Mouse (Mus musculus): Measurements from ENCODE around the gene Cd63. TPM values are rescaled to one million over a fixed set of nuclear protein-coding genes. Genes with fewer than 3 reads are reported as not detected.
A peak's percentile ranks its signal among the peaks of the same experiment; 100 is the strongest.

Cd63 gene
- total RNA-seq, 4 experiments from 2014 or later, result 136 to 170 (median 151) TPM

DNA sequence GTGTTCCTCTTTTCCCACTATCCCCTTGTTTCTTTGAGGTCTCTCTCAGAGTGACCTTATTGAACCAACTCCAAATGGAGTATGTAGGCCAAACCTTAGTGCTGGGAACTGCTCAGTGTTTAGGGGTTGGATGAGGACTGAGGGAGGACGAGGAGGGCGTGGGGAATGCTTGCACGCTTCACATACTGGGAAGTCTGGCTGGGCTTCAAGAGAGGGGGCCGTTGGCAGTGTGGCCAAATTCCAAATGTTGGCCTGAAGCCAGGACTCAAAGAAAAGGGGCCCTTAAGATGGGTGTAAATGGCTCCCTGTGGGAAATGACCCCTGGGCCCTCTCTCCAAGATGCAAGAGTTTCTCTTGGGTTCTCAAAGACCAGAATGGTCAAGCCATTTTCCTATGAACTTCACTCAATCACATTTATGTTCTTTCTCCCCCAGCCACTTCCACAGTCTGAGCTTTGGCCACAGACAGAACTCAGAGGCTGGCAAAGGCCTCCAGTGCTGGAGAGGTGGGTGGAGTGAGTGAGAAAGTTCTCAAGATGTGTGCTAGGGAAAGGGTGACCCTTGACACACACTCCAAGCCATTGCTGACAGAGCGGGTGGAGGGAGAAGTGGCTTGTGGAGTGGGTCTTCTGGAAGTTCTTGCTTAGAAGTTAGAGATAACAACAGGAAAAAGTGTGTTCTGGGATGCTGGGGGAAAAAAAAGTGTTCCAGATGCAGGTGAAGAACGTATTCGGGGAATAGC, 29.0 kb downstream of the Cd63 start:
- no peak for DNase-seq (ENCODE audit: low spot score in 2 of 2)

DNA sequence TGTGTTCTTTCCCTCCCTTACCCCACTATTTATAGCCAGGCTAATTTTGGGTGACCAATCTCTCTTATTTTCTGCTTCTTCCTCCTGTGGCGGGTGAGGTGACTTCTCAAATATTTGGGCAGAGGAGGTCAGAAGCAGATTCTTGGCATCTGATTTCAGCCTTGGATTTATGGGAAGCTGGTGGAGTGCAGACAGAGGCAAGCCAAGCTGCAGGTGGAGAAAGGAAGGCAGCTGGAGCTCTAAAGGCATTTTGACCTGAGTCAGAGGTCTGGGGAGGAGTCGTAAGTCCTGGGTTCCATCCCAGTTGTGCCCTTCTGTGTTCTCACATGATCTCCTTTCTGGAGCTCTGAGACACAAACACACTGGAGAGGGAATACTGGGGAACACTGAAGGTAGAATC, 30.7 kb downstream of the Cd63 start:
- peak in 1 of 2 experiments; percentile 66 for DNase-seq (ENCODE audit: low spot score in 2 of 2)

DNA sequence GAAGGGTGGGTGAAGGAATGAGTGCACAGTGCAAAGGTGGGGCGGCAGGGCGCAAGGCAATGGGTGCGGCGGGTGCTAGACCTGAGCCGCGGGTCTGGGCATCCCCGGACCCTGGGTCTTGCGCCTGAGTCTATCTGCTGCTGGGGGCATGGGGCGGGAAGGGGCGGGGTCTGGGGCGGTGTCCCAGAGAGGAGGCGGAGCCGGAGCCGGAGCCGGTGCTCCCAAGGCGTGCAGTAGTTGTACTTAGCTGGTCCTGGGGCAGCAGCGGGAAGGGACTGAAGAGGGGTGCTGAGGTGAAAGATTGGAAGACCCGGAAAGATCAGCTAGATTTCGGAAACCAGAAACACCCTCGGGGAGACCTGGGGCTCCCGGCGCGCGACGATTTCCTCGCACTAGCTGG, 32.8 kb downstream of the Cd63 start, which contains the start of gene Itga7:
Gene Itga7, plus strand, starts transcription at position 245 of the 400 bp plus-strand sequence.
- DNase-seq (ENCODE audit: low spot score in 2 of 2), result no peak

DNA sequence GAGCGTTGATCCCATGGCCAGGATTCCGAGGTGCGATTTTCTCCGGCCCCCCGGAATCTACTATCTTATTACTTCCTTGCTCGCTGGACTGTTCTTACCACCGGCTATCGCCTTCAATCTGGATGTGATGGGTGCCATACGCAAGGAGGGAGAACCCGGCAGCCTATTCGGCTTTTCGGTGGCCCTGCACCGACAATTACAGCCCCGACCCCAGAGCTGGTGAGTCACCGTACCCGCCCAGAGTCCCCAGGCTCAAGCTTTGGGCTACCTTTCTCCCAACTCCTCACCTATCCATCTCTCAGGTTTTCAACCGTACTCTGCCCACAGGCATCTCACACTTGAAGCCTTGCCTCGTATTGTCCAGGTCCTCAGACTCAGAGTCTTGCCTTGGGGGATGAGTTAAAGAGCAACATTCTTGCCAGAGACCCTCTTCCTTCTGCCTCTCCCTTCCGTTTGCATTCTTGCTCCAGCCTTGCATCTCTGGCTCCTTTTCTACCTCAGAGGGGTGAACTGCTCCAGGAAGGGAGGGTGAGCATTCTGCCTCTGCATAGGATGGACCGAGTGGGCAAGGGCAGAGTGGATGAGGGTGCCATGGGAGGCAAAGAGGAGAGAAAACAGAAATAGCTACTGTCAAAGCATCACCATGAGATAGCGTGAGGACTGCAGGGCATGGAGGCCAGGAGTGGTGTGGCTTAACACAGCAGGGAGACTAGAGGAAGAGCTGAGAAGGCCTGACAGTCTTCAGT, 33.4 kb downstream of the Cd63 start:
- no peak for DNase-seq (ENCODE audit: low spot score in 2 of 2)

DNA sequence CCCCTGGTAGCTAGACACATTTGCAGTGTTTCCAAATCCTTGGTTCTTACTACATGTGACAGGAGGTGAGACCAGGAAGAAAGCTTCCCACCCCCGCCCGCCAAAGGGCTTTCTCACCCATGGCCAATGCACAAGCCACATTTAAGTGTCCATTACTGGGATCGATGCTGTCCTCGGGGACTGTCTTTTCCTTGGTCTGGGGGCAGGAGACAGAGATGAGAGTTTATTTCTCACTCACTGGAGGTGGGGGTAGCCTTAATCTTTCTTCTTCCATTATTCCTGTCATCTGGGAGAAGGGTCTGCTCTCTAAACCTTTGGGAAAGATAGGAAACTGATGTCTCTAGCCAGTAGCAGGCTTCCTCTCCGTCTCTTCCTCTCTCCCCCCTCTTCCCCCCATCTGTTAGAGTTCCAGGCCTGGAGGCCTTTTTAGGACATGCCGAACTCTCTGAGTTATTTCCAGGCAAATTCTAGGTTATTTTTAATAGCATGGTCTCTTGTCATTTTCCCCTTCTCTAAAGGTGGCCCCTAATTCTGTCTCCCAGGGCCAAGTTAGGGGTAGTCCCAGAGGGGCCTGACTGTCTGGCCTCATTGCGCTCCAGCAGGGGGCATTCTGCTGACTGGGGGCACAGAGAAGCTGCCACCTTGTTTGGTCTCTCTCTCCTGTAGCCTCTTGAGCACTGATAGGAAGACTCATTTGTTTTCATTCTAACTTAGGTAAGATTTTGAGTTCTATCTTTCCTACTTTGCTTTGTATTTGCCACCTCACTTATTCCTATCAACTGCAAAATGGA, 34.4 kb downstream of the Cd63 start:
- DNase-seq (ENCODE audit: low spot score in 2 of 2), result no peak

DNA sequence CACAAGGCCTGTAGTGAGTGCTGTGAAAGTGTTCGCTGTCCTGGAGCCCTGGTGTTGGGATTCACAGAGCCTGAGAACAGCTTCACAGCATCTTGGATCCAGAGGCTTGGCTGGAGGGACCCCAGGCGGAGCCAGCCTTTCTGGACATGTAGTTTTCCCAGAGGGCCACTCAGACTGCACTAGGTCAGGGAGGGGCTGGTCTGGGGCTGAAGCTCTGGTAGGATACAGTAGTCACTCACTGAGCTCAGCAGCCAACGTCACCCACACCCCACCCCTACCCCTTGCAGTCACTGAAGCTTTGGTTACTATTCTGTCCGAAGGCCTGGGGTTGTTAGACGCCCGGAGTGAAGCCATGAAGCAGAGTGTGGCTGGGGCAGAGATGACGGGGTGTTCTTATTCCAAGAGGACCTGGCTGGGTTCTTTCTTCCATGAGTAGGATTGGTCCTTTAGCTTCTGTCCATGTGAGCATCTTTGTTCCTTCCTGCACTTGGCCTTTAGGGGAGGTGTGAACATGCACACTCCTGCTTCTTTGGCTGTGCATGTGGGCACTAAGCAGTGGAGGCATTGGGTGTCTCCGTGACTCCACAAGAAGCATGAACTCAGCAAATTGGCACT, 35.1 kb downstream of the Cd63 start:
- DNase-seq (ENCODE audit: low spot score in 2 of 2), result peak in 1 of 2 experiments; percentile 55

DNA sequence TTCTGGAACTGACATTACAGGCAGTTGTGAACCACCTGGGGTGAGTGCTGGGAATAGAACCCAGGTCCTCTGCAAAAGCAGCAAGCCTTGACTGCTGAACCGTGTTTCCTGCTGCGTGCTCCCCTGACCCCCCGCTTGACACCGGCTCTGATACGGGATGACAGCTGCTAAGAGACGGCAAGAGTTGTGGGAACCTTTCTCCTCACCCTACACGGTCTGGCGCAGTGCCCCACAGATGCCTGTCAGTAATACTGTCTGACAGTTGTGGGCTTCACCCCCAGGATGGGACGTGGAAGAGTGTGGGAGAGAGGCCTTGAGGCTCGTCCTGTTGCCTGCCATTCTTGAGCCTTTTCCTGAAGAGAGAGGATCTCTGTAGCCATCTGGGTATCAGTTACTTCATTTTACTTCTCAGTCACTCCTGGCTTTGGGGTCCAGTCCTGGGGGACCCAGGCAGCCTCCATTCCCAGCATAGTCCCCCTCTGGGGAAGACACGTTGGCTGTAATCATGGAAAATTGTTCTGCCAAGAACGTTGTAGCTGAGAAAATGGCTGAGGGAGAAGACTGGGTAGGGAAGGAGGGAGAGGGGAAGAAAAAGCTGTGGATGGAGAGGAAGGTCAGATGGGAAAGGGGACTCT, 37.1 kb downstream of the Cd63 start:
- DNase-seq (ENCODE audit: low spot score in 2 of 2), result peak in 1 of 2 experiments; percentile 66

DNA sequence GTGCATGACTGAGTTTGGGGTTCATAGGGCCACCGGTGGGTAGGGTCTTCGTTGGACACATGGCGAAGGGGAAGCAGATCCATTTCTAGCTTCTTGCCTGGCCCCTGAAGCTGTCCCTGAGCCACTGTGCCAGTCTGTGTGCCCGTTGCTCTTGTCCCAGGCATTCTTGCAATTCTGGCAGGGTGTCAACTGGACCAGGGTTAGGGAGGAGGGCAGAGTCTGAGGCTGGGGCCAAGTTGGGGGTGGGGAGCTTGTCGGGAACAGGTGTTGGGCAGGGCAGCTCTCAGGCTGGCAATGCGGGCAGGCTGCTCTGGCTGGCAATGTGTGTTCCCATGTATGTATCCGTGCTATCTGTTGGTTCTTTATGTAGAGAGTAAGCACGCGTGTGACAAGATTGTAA, 37.7 kb downstream of the Cd63 start:
- peak; percentile 90 to 92 for DNase-seq (ENCODE audit: low spot score in 2 of 2)

DNA sequence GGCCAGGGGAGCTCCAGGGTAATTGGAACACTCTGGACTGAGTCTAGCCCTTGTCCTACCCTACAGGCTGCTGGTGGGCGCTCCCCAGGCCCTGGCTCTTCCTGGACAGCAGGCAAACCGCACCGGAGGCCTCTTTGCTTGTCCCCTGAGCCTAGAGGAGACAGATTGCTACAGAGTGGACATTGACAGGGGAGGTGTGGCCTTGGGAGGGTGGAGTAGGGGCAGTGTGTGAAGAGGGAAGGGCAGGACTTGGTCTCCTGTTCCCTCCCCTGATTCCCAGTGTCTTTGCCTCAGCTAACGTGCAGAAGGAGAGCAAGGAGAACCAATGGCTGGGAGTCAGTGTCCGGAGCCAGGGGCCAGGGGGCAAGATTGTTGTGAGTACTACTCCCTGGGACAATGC, 38.2 kb downstream of the Cd63 start:
- no peak for DNase-seq (ENCODE audit: low spot score in 2 of 2)

DNA sequence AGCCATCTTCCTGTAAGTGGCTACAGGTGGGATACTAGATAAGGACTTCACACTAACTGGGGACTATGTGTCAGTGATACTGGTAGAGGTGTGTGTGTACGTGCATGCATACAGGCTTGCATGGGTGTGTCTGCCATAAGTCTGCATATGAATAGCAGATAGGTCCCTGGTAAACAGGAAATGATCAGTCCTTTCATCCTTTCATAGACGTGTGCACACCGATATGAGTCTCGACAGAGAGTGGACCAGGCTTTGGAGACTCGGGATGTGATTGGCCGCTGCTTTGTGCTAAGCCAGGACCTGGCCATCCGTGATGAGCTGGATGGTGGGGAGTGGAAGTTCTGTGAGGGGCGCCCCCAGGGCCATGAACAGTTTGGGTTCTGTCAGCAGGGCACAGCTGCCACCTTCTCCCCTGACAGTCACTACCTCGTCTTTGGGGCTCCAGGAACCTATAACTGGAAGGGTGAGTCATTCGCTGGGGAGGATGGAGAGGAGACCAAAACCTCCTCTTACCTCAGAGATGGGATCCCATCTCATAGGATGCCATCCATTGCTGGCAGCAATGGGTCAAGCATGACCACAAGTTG, 39.8 kb downstream of the Cd63 start:
- DNase-seq (ENCODE audit: low spot score in 2 of 2), result no peak

DNA sequence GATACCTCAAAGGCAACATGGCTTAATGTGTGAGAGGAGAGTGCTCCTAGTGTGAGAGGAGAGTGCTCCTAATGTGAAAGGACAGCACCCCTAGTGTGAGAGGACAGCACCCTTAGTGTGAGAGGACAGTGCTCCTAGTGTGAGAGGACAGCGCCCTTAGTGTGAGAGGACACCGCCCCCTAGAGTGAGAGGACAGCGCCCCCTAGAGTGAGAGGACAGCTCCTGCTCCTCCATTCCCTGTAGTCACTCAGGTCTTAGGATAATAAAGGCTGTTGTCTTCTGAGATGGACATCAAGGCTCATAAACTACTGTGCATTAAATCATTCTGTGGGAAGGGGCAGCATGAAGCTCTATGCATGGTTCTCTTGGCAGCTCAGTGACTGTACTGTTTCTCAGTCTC, 44.9 kb downstream of the Cd63 start:
- peak in 1 of 2 experiments; percentile 50 for DNase-seq (ENCODE audit: low spot score in 2 of 2)

DNA sequence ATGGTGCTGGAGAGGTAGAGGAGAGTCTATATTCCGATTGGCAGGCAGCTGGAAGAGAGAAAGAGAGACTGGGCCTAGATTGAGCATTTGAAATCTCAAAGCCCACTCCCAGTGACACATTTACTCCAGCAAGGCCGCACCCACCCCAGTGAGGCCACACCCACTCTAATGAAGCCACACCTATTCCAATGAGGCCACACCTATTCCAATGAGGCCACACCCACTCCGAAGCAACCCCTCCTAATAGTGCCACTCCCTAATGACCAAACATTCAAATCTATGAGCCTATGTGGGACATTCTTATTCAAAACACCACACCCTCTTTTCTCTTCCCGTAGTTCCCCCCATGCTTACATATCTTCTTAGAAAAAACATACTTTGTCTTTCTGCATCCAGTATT, 46.7 kb downstream of the Cd63 start:
- no peak for DNase-seq (ENCODE audit: low spot score in 2 of 2)

DNA sequence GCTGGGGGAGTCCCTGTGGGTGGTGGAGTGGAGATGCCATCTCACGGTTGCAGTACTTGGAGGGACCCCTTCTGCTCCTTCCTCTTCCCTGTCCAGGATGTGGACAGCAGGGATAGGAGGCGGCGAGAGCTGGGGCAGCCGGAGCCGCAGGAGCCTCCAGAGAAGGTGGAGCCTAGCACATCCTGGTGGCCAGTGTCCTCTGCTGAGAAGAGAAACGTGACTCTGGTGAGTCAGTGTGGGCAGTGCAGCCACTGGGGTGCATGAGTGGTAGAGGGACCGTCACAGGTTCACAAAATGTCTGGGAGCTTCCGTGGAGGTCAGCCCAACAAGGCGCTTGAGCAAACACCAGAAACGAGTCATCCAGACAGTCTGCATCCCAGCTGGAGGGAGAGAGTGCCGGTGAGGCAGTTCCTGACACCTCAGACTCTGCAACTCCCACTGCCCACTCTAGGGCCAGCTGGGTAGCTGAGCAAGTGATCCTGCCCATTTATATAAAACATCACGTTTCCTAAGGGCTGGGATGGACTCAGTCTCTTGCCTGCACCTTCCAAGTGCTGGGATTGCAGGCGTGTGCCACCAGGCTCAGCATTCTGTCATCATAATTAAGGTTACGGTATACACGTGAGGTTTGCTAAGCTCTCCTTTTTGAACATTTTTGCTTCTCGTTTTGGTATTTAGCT, 49.6 kb downstream of the Cd63 start:
- DNase-seq (ENCODE audit: low spot score in 2 of 2), result no peak

DNA sequence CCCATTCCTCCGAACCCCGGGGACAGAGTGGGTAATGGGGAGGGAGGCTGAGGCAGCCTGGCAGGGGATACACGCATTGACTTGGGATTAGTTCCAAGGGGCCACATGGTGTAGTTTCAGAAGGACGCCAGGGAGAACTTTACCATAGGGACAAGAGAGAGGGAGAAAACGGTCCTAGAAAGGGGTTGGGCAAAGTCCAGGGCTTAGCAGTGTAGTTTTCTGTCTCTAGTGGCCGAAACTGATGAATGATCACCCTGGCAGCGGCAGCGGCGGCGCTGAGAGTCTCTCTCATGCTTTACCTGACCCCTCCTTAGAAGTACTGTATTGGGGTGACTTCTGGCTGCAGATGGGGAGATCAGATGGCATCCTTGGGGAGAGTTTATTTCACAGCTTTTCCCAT, 57.6 kb downstream of the Cd63 start:
- no peak for DNase-seq (ENCODE audit: low spot score in 2 of 2)

DNA sequence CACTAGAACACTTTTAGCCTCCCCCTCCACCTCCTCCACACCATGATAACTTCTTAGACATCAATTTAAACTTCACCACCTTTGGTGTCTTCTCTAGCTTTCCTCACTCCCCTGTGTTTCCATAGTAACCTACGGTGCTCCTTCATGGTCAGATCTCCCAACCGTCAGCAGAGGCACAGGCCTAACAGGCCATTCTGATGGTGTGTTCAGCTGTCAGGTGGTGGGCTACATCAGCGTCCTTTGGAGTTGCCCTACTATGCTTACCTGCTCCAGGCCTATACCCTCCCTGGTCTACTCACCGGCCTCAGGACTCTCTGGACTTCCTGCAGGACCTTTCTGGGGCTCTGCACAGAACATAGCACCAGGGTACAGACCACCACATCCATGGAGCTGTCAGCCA, 59.4 kb downstream of the Cd63 start:
- no peak for DNase-seq (ENCODE audit: low spot score in 2 of 2)

DNA sequence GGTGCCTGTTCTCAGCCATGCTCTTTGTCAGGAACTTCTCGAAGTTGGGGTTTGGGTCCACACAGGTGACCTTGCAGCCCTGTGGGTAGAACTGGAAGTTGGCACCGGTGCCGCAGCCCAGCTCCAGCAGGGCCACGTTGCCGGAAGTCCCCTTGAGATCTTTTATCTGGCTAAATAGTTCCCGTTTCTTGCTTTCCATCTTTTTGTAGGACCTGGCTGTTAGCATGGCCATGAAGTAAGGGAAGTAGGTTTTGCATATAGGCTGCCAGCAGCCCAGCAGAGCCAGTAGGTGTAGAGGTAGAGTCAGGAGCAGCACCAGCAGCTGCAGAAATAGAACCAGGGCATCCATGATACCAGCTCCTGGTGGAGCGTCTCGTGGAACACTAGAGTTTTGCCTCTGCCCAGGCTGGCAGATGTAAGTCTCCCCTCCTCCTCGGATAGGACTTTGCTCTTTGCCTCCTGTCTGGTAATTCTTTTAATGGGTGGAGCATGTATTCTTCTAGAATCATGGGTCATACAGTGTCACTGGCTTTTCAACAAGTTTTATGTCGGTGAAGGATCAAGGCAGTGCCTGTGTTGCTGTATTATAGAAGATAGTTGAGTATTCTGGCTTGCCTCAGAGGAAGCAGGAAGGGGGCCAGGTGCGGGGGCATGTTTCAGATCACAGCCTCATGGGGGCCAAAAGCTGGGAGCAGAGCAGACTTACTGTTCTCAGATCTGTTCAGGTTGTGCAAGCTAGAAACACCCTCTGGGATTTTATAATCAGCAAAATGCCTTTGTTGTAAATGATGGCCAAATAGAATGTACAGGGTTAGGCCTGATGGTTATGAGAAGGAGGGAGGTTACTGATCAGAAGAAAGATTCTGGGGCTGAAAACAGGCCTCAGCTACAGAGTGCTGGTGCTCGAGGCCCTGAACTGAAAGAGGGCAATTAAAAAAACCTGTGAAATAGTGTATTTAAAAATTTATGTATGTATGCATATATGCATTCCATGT, 60.1 kb downstream of the Cd63 start, which contains the start of gene Mettl7b:
Gene Mettl7b, minus strand, starts transcription at position 399 of the 995 bp plus-strand sequence.
- no peak for DNase-seq (ENCODE audit: low spot score in 2 of 2)
